Mouse (Mus musculus): ENCODE measurements around the gene Shc2. TPM values are rescaled to one million over a fixed set of nuclear protein-coding genes. Genes with fewer than 3 reads are reported as not detected.

Shc2 gene
- total and polyA plus RNA-seq, 3 experiments = not detected

DNA sequence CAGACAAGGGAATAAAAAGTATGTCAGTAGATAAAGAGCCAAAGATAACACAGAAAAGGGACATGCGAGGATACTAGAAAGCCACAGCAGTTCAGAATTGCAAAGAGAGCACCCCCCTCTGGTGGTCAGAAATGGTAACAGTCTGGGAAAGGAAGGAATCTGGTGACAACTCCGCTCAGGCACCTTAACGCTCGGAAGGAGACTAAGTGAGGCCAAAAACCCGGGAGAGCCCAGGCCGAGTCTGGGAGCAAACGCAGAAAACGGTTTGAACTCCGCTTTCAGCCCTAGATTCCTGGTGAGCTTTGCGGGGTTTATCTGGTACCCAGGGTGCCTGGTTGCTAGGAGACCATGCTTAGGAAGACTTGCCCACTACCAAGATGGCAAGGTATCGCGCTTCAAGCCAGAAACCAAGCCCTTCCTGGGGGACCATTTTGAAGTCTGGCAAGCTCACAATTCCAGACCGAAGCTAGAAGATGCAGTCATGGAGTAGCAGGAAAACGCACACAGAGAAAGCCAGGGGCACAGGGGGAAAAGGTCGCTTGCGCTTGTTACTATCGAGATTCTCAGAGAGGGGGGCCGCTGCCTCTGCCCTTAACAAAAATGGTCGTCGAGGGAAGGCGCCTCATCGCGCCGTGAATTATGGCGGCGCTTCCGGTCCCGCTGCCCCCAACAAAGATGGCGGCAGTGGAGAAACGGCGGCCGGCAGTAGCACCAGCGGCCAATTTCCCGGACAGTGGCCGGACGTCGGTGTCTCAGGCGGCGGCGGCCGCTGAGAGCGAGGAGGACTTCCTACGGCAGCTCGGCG is 31.3 kb upstream of the Shc2 start, which contains the start of gene Tpgs1:
TSS of gene Tpgs1 (plus strand) at position 599 of the 805 bp plus-strand sequence.
- peak; percentile 96 for DNase-seq (ENCODE audit: low read depth, low spot score)
- H3K4me1 ChIP-seq (ENCODE audit: control insufficient read depth in 1 of 2, insufficient read depth in 2 of 2, low read length in 2 of 2) = peaks cover 0 to 9% of the 10 kb centered on the region in 2 experiments; a peak in 3 of 4 replicates
- peak within 1 kb of the TSS; percentile 85 for H3K9ac ChIP-seq (ENCODE audit: control insufficient read depth, low read depth, low read length, poor library complexity, severe bottlenecking)
- H3K27me3 ChIP-seq (ENCODE audit: control insufficient read depth in 1 of 2, insufficient read depth in 2 of 2, low read length in 2 of 2) = no peaks in the 10 kb centered on the region
- peak within 1 kb of the TSS; percentile 60 to 88 for H3K4me3 ChIP-seq (ENCODE audit: control insufficient read depth in 1 of 2, insufficient read depth in 1 of 2, low read depth in 2 of 2, low read length in 2 of 2)
- no peak for TF ChIP-seq ZMIZ1 (IDR thresholded peaks at IDR 0.05; ENCODE audit: low read depth, low read length)
- TF ChIP-seq HCFC1 (IDR thresholded peaks at IDR 0.05; ENCODE audit: low read depth, low read length) = peak; percentile 88
- peak; percentile 58 to 86 (median 85) for TF ChIP-seq CTCF (IDR thresholded peaks at IDR 0.05 in 2 of 3, conservative IDR thresholded peaks at IDR 0.05 in 1 of 3; ENCODE audit: control insufficient read depth in 1 of 3, insufficient read depth in 1 of 3, low read depth in 2 of 3, low read length in 3 of 3, poor library complexity in 1 of 3, severe bottlenecking in 1 of 3)
- TF ChIP-seq POLR2A (IDR thresholded peaks at IDR 0.05; ENCODE audit: control insufficient read depth in 1 of 2, insufficient read depth in 1 of 2, low read depth in 1 of 2, low read length in 2 of 2, poor library complexity in 1 of 2) = 0 out of 4 replicates have a peak, but pooled peaks of 1 of the 2 experiments have one; percentile 49
- TF ChIP-seq SMC3 (IDR thresholded peaks at IDR 0.05; ENCODE audit: low read depth, low read length) = peak; percentile 59
- TF ChIP-seq MAX (IDR thresholded peaks at IDR 0.05; ENCODE audit: low read length) = peak; percentile 11; the same call in 1 of the 2 replicates
- TF ChIP-seq MAZ (IDR thresholded peaks at IDR 0.05; ENCODE audit: low read depth, low read length) = peak; percentile 81; the same call in 1 of the 2 replicates
- TF ChIP-seq POLR2AphosphoS2 (IDR thresholded peaks at IDR 0.05; ENCODE audit: low read length) = 0 out of 2 replicates have a peak, but pooled peaks have one; percentile 45
- peak; percentile 50 for TF ChIP-seq SIN3A (IDR thresholded peaks at IDR 0.05; ENCODE audit: low read length)
- no peak for TF ChIP-seq MYB (IDR thresholded peaks at IDR 0.05; ENCODE audit: low read depth, low read length)
- TF ChIP-seq TAL1 (IDR thresholded peaks at IDR 0.05; ENCODE audit: low read length) = no peak
- TF ChIP-seq NRF1 (IDR thresholded peaks at IDR 0.05; ENCODE audit: insufficient read depth, low read depth, low read length, poor library complexity, severe bottlenecking) = peak; percentile 71
- TF ChIP-seq BHLHE40 (IDR thresholded peaks at IDR 0.05; ENCODE audit: borderline replicate concordance, low read depth, low read length) = 0 out of 2 replicates have a peak, but pooled peaks have one; percentile 2
- TF ChIP-seq RCOR1 (IDR thresholded peaks at IDR 0.05; ENCODE audit: low read depth, low read length) = peak; percentile 95
- TF ChIP-seq NELFE (IDR thresholded peaks at IDR 0.05; ENCODE audit: low read depth, low read length) = peak; percentile 49; the same call in 1 of the 2 replicates
- TF ChIP-seq ZKSCAN1 (IDR thresholded peaks at IDR 0.05; ENCODE audit: low read depth, low read length) = no peak
- TF ChIP-seq MXI1 (IDR thresholded peaks at IDR 0.05; ENCODE audit: low read depth, low read length) = 0 out of 2 replicates have a peak, but pooled peaks have one; percentile 33
- TF ChIP-seq MYC (IDR thresholded peaks at IDR 0.05; ENCODE audit: low read depth, low read length) = no peak
- peak; percentile 41 for TF ChIP-seq ZC3H11A (IDR thresholded peaks at IDR 0.05; ENCODE audit: low read depth, low read length)
- TF ChIP-seq ELF1 (IDR thresholded peaks at IDR 0.05; ENCODE audit: low read depth, low read length) = peak; percentile 70
- TF ChIP-seq POLR2AphosphoS5 (IDR thresholded peaks at IDR 0.05; ENCODE audit: borderline replicate concordance, low read depth, low read length) = no peak
- peak; percentile 61; the same call in 1 of the 2 replicates for TF ChIP-seq E2F4 (IDR thresholded peaks at IDR 0.05; ENCODE audit: borderline replicate concordance, low read depth, low read length)
- TF ChIP-seq KAT2A (conservative IDR thresholded peaks at IDR 0.05; ENCODE audit: low read depth, low read length) = peak; percentile 90
- TF ChIP-seq TCF12 (IDR thresholded peaks at IDR 0.05; ENCODE audit: low read depth, low read length) = peak; percentile 56; the same call in 1 of the 2 replicates
- peak; percentile 62 for TF ChIP-seq GATA1 (IDR thresholded peaks at IDR 0.05; ENCODE audit: low read depth, low read length)
- TF ChIP-seq MEF2A (IDR thresholded peaks at IDR 0.05; ENCODE audit: extremely low read depth, insufficient replicate concordance, low read depth, low read length, poor library complexity, severe bottlenecking) = no peak
- peak; percentile 66 for TF ChIP-seq RAD21 (IDR thresholded peaks at IDR 0.05; ENCODE audit: low read depth, low read length)
- no peak for TF ChIP-seq USF1 (IDR thresholded peaks at IDR 0.05; ENCODE audit: low read depth, low read length)
- H3K9me3 ChIP-seq (replicated peaks; ENCODE audit: insufficient read depth, low read length) = no peaks in the 10 kb centered on the region
- peaks cover 0 to 4% of the 10 kb centered on the region in 2 experiments; a peak in 1 of 4 replicates for H3K36me3 ChIP-seq (ENCODE audit: control insufficient read depth in 1 of 2, insufficient read depth in 2 of 2, low read length in 2 of 2)
- peak within 1 kb of the TSS; percentile 62 for H3K27ac ChIP-seq (ENCODE audit: control insufficient read depth, low read depth, low read length)
- peaks cover 11% of the 10 kb centered on the region for H3K79me2 ChIP-seq (ENCODE audit: control insufficient read depth, insufficient read depth, low read length, poor library complexity)
